Mouse (Mus musculus): ENCODE data around the gene Lypd5. TPM values are rescaled to one million over a fixed set of nuclear protein-coding genes. Genes with fewer than 3 reads are reported as not detected.

Lypd5 gene
- polyA plus RNA-seq, 1 experiment, result not detected

DNA sequence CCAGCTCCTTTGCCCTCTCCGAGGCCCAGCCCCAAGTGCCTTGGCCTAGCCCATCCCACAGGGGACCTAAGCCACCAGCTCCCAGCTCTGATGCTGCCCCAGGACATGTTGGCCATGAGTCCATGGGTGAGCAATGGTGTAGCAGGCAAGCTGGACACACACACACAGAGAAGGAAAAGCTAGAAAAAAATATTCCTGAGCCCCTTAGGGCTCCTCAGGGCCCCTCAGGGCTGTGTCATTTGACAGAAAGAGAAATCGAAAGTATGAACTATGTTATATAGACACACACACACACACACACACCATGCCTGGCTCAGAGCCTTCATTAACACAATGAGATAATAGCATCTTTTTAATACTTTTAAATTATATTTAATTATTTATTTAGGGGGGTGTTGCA, 31.4 kb downstream of the Lypd5 start:
- Histone ChIP-seq H3K27me3 (ENCODE audit: control insufficient read depth, insufficient read depth, insufficient read length) (no peaks in the 10 kb centered on the region), H3K36me3 (ENCODE audit: control insufficient read depth, insufficient read depth) (peaks cover 69% of the 10 kb centered on the region), H3ac (ENCODE audit: control insufficient read depth, insufficient read length, low read depth) (no peak overlapping the region), H3K79me2 (ENCODE audit: control insufficient read depth, insufficient read depth) (peaks cover 20% of the 10 kb centered on the region), H3K4me3 (ENCODE audit: insufficient read depth, poor library complexity, severe bottlenecking) (no peak overlapping the region), H3K79me3 (ENCODE audit: low read depth) (peaks cover 5% of the 10 kb centered on the region)
- TF ChIP-seq USF1 (IDR thresholded peaks at IDR 0.05; ENCODE audit: low read depth), result no peak
- TF ChIP-seq CTCF (IDR thresholded peaks at IDR 0.05; ENCODE audit: control insufficient read depth, insufficient read depth, insufficient read length), result no peak
- TF ChIP-seq MYOD1 (IDR thresholded peaks at IDR 0.05; ENCODE audit: control insufficient read depth, insufficient read length, low read depth), result no peak
- TF ChIP-seq CEBPB (IDR thresholded peaks at IDR 0.05; ENCODE audit: low read depth), result no peak
- TF ChIP-seq MYOG (IDR thresholded peaks at IDR 0.05; ENCODE audit: control insufficient read depth, extremely low read depth, insufficient read length), result no peak
- no peak for TF ChIP-seq MAX (IDR thresholded peaks at IDR 0.05)
- no peak for TF ChIP-seq FOSL1 (IDR thresholded peaks at IDR 0.05; ENCODE audit: insufficient read depth, low read length, poor library complexity, severe bottlenecking)

DNA sequence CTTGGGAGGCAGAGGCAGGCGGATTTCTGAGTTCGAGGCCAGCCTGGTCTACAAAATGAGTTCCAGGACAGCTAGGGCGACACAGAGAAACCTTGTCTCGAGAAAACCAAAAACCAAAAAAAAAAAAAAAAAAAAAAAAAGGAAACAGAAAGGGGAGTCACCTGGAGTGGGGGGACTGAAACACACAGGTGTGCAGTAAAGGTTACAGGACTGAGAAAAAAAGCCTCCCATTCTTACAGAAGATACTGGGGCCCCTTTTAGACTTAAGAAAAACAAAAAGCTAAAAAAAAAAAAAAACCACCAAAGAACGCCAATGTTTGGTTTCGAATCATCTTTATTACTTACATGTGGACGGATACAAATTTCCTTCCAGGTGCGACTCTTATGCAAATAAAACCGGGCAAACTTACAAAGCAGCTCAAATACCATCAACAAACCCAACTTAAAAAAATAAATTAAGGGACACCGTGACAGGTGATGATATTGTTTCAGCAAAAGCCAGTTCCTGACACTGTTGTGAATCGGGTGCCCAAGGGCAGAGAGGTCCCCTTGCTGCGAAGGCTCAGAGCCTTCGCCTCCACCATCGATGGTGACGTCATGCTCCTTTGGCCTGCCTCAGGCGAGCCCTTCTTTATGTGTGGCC, 33.9 kb downstream of the Lypd5 start:
- no peak for TF ChIP-seq CEBPB (IDR thresholded peaks at IDR 0.05; ENCODE audit: low read depth)
- TF ChIP-seq MYOD1 (IDR thresholded peaks at IDR 0.05; ENCODE audit: control insufficient read depth, insufficient read length, low read depth), result no peak
- no peak for TF ChIP-seq FOSL1 (IDR thresholded peaks at IDR 0.05; ENCODE audit: insufficient read depth, low read length, poor library complexity, severe bottlenecking)
- no peak for TF ChIP-seq MYOG (IDR thresholded peaks at IDR 0.05; ENCODE audit: control insufficient read depth, extremely low read depth, insufficient read length)
- no peak for TF ChIP-seq CTCF (IDR thresholded peaks at IDR 0.05; ENCODE audit: control insufficient read depth, insufficient read depth, insufficient read length)
- TF ChIP-seq MAX (IDR thresholded peaks at IDR 0.05), result no peak
- no peak for TF ChIP-seq USF1 (IDR thresholded peaks at IDR 0.05; ENCODE audit: low read depth)
- Histone ChIP-seq H3K36me3 (ENCODE audit: control insufficient read depth, insufficient read depth) (peaks cover 67% of the 10 kb centered on the region), H3K79me2 (ENCODE audit: control insufficient read depth, insufficient read depth) (no peaks in the 10 kb centered on the region), H3K79me3 (ENCODE audit: low read depth) (peaks cover 2% of the 10 kb centered on the region), H3K27me3 (ENCODE audit: control insufficient read depth, insufficient read depth, insufficient read length) (no peaks in the 10 kb centered on the region), H3K4me3 (ENCODE audit: insufficient read depth, poor library complexity, severe bottlenecking) (no peak overlapping the region), H3ac (ENCODE audit: control insufficient read depth, insufficient read length, low read depth) (no peak overlapping the region)

DNA sequence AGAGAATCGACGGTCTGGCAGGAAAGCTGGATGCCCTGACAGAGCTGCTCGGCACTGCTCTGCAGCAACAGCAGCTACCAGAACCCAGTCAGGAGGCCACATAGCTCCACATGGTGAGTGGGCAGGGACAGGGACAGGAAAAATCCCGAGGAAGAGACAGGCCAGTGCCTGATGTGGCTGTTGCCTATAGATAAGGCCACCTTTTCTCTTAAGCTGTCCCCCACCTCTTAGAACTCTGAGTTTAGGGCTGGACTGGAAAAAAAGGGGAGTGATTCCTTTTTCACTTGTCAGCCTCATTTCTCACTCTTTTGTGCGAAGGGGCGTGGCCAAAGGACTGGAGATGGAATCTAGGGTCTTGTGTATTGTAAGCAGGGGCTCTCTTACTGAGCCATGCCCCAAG, 35.1 kb downstream of the Lypd5 start:
- H3K4me3 ChIP-seq (ENCODE audit: insufficient read depth, poor library complexity, severe bottlenecking), result no peak overlapping the region
- peaks cover 55% of the 10 kb centered on the region for H3K36me3 ChIP-seq (ENCODE audit: control insufficient read depth, insufficient read depth)
- peaks cover 2% of the 10 kb centered on the region for H3K79me3 ChIP-seq (ENCODE audit: low read depth)
- H3K79me2 ChIP-seq (ENCODE audit: control insufficient read depth, insufficient read depth), result peaks cover 5% of the 10 kb centered on the region
- H3ac ChIP-seq (ENCODE audit: control insufficient read depth, insufficient read length, low read depth), result no peak overlapping the region
- H3K27me3 ChIP-seq (ENCODE audit: control insufficient read depth, insufficient read depth, insufficient read length), result no peaks in the 10 kb centered on the region
- TF ChIP-seq MYOG (IDR thresholded peaks at IDR 0.05; ENCODE audit: control insufficient read depth, extremely low read depth, insufficient read length) (no peak), FOSL1 (IDR thresholded peaks at IDR 0.05; ENCODE audit: insufficient read depth, low read length, poor library complexity, severe bottlenecking) (no peak), CEBPB (IDR thresholded peaks at IDR 0.05; ENCODE audit: low read depth) (no peak), CTCF (IDR thresholded peaks at IDR 0.05; ENCODE audit: control insufficient read depth, insufficient read depth, insufficient read length) (no peak), USF1 (IDR thresholded peaks at IDR 0.05; ENCODE audit: low read depth) (no peak), MAX (IDR thresholded peaks at IDR 0.05) (no peak), MYOD1 (IDR thresholded peaks at IDR 0.05; ENCODE audit: control insufficient read depth, insufficient read length, low read depth) (no peak)

DNA sequence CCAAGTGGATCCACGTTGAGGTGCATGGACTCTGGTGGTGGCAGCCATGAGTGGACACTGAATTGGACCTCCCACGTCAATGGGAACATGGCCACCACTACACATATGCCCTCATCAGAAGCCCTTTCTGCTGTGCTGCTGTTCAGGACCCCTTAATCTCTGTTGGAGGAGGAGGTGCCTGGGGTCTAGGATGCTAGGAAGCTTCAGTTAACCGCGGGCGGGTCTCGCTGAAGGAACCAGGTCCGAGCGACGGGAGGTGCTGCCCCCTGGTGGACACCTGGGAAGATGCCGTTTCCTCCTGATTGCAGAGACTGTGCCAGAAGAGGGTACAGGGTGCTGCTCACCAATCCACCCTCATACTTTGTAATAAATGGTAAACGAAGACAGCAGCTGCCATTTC, 35.8 kb downstream of the Lypd5 start:
- TF ChIP-seq MAX (IDR thresholded peaks at IDR 0.05), result no peak
- no peak for TF ChIP-seq FOSL1 (IDR thresholded peaks at IDR 0.05; ENCODE audit: insufficient read depth, low read length, poor library complexity, severe bottlenecking)
- TF ChIP-seq CEBPB (IDR thresholded peaks at IDR 0.05; ENCODE audit: low read depth), result no peak
- no peak for TF ChIP-seq MYOG (IDR thresholded peaks at IDR 0.05; ENCODE audit: control insufficient read depth, extremely low read depth, insufficient read length)
- TF ChIP-seq MYOD1 (IDR thresholded peaks at IDR 0.05; ENCODE audit: control insufficient read depth, insufficient read length, low read depth), result no peak
- TF ChIP-seq CTCF (IDR thresholded peaks at IDR 0.05; ENCODE audit: control insufficient read depth, insufficient read depth, insufficient read length), result peak; percentile 72
- peaks cover 2% of the 10 kb centered on the region for H3K79me3 ChIP-seq (ENCODE audit: low read depth)

DNA sequence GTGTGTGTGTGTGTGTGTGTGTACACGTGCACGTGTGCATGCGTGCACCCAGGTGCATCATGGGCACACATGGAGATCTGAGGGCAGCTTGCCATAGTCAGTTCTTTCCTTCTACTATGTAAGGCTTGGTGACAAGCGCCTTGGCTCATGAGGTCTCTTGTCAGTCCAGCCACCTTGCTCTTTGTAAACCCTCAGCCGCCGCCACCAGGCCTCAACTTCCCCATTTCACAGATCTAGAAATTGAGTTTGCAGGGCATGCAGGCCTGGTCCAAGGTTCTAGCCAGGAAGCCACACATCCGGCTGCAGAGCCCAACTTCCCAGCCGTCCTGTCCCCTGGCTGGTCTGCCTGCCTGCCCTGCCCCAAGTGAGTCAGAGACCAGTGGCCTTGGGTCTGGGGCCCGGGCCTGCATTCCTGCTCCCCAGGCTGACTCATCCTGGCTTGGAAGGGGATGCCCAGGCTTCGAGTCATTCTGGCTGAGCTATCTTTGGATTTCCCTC, 38.1 kb downstream of the Lypd5 start:
- Histone ChIP-seq H3K79me3 (ENCODE audit: low read depth) (no peaks in the 10 kb centered on the region), H3ac (ENCODE audit: control insufficient read depth, insufficient read length, low read depth) (no peak overlapping the region), H3K4me3 (ENCODE audit: insufficient read depth, poor library complexity, severe bottlenecking) (no peak overlapping the region), H3K79me2 (ENCODE audit: control insufficient read depth, insufficient read depth) (peaks cover 6% of the 10 kb centered on the region), H3K36me3 (ENCODE audit: control insufficient read depth, insufficient read depth) (peaks cover 37% of the 10 kb centered on the region), H3K27me3 (ENCODE audit: control insufficient read depth, insufficient read depth, insufficient read length) (no peaks in the 10 kb centered on the region)
- TF ChIP-seq MYOD1 (IDR thresholded peaks at IDR 0.05; ENCODE audit: control insufficient read depth, insufficient read length, low read depth) (peak; percentile 46), CTCF (IDR thresholded peaks at IDR 0.05; ENCODE audit: control insufficient read depth, insufficient read depth, insufficient read length) (no peak), FOSL1 (IDR thresholded peaks at IDR 0.05; ENCODE audit: insufficient read depth, low read length, poor library complexity, severe bottlenecking) (peak; percentile 89), MAX (IDR thresholded peaks at IDR 0.05) (no peak), CEBPB (IDR thresholded peaks at IDR 0.05; ENCODE audit: low read depth) (no peak)

More for the DNA sequence above, 35.8 kb downstream of the Lypd5 start:
- Histone ChIP-seq H3K27me3 (ENCODE audit: control insufficient read depth, insufficient read depth, insufficient read length) (no peaks in the 10 kb centered on the region), H3ac (ENCODE audit: control insufficient read depth, insufficient read length, low read depth) (no peak overlapping the region), H3K36me3 (ENCODE audit: control insufficient read depth, insufficient read depth) (peaks cover 50% of the 10 kb centered on the region), H3K4me3 (ENCODE audit: insufficient read depth, poor library complexity, severe bottlenecking) (no peak overlapping the region), H3K79me2 (ENCODE audit: control insufficient read depth, insufficient read depth) (peaks cover 5% of the 10 kb centered on the region)

Data from C2C12 (cell line).